Mouse (Mus musculus): Measurements from ENCODE around the gene Slco4a1. TPM values are rescaled to one million over a fixed set of nuclear protein-coding genes. Genes with fewer than 3 reads are reported as not detected.

Gene Slco4a1
- polyA plus RNA-seq, 1 experiment from 2014 or later: 1.5 TPM

Other genes starting within 250 kb of the Slco4a1 start
- gene Lama5, start 230.4 kb upstream of the Slco4a1 start, polyA plus RNA-seq (2014; fragmentation: Nextera tagmentation; extraction: Ambion mirVana): 10.7 and 15.5 TPM in 2 replicates
- 736 and 852 TPM in 2 replicates for gene Rps21, start 198.9 kb upstream of the Slco4a1 start, polyA plus RNA-seq (2014; fragmentation: Nextera tagmentation; extraction: Ambion mirVana)
- 9.4 and 9.6 TPM in 2 replicates for gene Cables2, start 182.7 kb upstream of the Slco4a1 start, polyA plus RNA-seq (2014; fragmentation: Nextera tagmentation; extraction: Ambion mirVana)
- gene Rbbp8nl, start 166.4 kb upstream of the Slco4a1 start, polyA plus RNA-seq (2014; fragmentation: Nextera tagmentation; extraction: Ambion mirVana): 0.10 and 0.16 TPM in 2 replicates
- 7.6 and 7.7 TPM in 2 replicates for gene Gata5, start 121.5 kb upstream of the Slco4a1 start, polyA plus RNA-seq (2014; fragmentation: Nextera tagmentation; extraction: Ambion mirVana)
- gene Ntsr1, start 43.7 kb downstream of the Slco4a1 start, polyA plus RNA-seq (2014; fragmentation: Nextera tagmentation; extraction: Ambion mirVana): 0.49 and 0.75 TPM in 2 replicates
- gene Mrgbp, start 125.1 kb downstream of the Slco4a1 start, polyA plus RNA-seq (2014; fragmentation: Nextera tagmentation; extraction: Ambion mirVana): 23.2 and 26.2 TPM in 2 replicates
- 50.7 and 53.4 TPM in 2 replicates for gene Ogfr, start 133.0 kb downstream of the Slco4a1 start, polyA plus RNA-seq (2014; fragmentation: Nextera tagmentation; extraction: Ambion mirVana)
- gene Col9a3, start 141.5 kb downstream of the Slco4a1 start, polyA plus RNA-seq (2014; fragmentation: Nextera tagmentation; extraction: Ambion mirVana): 2.6 and 3.4 TPM in 2 replicates
- 0.15 and 0.29 TPM in 2 replicates for gene Tcfl5, start 186.5 kb downstream of the Slco4a1 start, polyA plus RNA-seq (2014; fragmentation: Nextera tagmentation; extraction: Ambion mirVana)